Mouse (Mus musculus) c-Kit-positive CD71-negative TER-119-negative erythroid progenitor cells, embryonic 14.5 days (primary cell): ENCODE results near the gene Sema5b.

Source experiments
- DNase-seq: peaks from one replicate; pipeline ENCODE4 v3.0.0-alpha.2; 2013; ENCODE audit warnings: low read depth

Sema5b gene

GRCm38 (mm10) chr16:35596241-35596640 lies 55.3 kb downstream of the Sema5b start:
- DNase-seq: no peak

GRCm38 (mm10) chr16:35596661-35597350 lies 55.9 kb downstream of the Sema5b start:
- DNase-seq: no peak

- no peak for DNase-seq
Observed at GRCm38 (mm10) chr16:35597991-35598390, 57.0 kb downstream of the Sema5b start.

- DNase-seq: no peak
Observed at GRCm38 (mm10) chr16:35598802-35599201, 57.9 kb downstream of the Sema5b start.

GRCm38 (mm10) chr16:35600282-35600681 lies 59.3 kb downstream of the Sema5b start:
- no peak for DNase-seq

- no peak for DNase-seq
Observed at GRCm38 (mm10) chr16:35601426-35601825, 60.5 kb downstream of the Sema5b start.

GRCm38 (mm10) chr16:35602529-35602928 lies 61.6 kb downstream of the Sema5b start:
- DNase-seq: no peak

GRCm38 (mm10) chr16:35603729-35604522 lies 63.0 kb downstream of the Sema5b start:
- no peak for DNase-seq

- no peak for DNase-seq
Observed at GRCm38 (mm10) chr16:35607250-35607649, 66.3 kb downstream of the Sema5b start.

- DNase-seq: no peak
Observed at GRCm38 (mm10) chr16:35608244-35608643, 67.3 kb downstream of the Sema5b start.

- no peak for DNase-seq
Observed at GRCm38 (mm10) chr16:35609561-35609960, 68.6 kb downstream of the Sema5b start.

GRCm38 (mm10) chr16:35613851-35614804 lies 73.2 kb downstream of the Sema5b start:
- DNase-seq: no peak

- no peak for DNase-seq
Observed at GRCm38 (mm10) chr16:35617732-35618131, 76.8 kb downstream of the Sema5b start.

GRCm38 (mm10) chr16:35623026-35623425 lies 82.1 kb downstream of the Sema5b start:
- DNase-seq: no peak

- DNase-seq: no peak
Observed at GRCm38 (mm10) chr16:35623986-35624385, 83.0 kb downstream of the Sema5b start.

- DNase-seq: no peak
Observed at GRCm38 (mm10) chr16:35624877-35625276, 83.9 kb downstream of the Sema5b start.

- DNase-seq: no peak
Observed at GRCm38 (mm10) chr16:35625286-35626020, 84.5 kb downstream of the Sema5b start.

GRCm38 (mm10) chr16:35627992-35628607 lies 87.2 kb downstream of the Sema5b start:
- DNase-seq: peak; percentile 38

GRCm38 (mm10) chr16:35630470-35631183 lies 89.7 kb downstream of the Sema5b start:
- no peak for DNase-seq

- no peak for DNase-seq
Observed at GRCm38 (mm10) chr16:35633058-35633457, 92.1 kb downstream of the Sema5b start.
